Mouse (Mus musculus): Measurements from ENCODE around the gene Btla.

Btla gene

DNA sequence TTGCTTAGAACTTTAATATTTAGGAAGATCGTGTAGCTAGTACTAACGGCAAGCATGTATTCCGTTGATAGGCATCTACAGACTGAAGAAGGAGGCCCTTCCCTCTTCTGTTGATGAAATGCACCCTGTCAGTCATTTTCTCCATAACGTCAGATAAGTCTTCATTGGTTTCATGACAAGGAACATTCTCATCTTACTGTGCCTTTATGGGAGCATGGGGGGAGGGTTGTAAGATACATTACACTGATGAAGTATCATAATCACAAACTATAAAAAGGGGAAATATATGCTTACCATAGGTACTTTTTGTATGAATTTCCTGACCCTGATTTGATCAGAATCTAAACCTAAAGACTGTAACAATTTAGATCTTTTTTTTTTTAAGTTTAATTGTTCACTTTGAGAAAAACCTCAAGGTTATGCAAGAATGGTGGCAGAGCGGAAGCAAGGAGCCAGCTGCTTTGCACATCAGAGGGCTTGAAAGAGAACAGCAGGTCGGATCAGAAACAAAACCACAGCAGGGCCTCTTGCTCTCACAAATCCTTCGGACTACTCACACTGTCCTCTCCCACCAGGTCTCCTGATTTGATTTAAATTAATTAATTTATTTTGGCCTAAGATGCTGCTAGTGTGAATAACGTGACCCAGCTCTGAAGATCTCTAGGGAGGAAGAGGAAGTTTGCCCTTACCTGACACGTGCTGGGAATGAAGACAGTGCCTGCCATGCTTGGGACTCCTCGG is at the start of gene Btla:
TSS of gene Btla (plus strand) at position 668 of the 741 bp plus-strand sequence.
- no peak for DNase-seq

DNA sequence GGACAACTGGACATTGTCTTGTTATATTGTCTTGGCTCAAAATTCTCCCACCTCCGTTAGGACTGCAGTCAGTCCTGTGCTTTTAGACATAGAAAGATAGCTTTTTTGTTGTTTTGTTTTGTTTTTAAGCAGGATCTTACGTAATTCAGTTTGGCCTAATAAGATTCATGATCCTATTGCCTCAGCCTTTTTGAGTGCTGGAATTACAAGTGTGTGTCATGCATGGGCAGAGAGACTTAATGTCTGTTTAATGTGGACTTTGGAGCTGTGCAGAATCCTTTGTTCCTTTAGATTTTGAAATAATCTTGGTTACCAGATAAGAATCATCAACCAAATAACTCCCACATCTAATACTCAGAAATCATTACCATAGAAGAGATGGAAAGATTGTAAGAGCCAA is 45.6 kb upstream of the Btla start:
- DNase-seq = no peak

DNA sequence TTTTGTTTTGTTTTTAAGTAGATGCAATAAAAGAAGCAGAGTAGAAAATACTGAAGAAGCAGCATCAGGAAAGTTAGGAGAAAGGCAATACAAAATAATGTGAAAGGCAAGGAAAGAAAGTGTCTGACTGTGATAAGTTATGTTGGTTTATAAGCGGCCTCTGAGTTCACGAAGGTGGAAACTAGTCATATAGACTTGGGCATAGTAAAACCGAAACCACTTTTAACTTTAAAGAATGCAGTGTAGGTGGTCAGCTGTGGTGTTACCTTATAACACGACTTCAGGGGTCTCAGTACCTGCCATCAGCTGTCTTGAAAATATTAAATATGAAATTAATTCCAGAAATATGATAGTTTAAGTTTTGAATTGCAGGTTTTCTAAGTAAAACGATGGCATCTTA is 42.3 kb upstream of the Btla start:
- DNase-seq = no peak

DNA sequence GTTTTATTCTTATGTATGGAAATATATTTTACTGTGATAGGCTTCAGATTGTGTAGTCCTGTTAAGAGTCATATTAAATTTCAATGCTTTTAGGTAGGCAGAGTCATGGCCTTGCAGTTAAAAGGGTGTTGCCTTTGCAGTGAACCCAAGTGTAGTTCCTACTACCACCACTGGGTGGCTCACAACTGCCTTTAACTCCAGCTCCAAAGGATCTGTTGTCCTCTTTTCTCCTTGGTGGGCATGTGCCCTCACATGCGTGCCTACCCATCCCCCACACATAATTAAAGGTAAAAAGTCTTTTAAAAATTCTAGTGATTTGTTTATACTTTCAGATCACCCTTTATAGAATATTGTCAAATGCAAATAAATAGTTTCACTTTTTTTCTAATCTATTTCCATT is 31.5 kb upstream of the Btla start:
- DNase-seq = peak; percentile 62

DNA sequence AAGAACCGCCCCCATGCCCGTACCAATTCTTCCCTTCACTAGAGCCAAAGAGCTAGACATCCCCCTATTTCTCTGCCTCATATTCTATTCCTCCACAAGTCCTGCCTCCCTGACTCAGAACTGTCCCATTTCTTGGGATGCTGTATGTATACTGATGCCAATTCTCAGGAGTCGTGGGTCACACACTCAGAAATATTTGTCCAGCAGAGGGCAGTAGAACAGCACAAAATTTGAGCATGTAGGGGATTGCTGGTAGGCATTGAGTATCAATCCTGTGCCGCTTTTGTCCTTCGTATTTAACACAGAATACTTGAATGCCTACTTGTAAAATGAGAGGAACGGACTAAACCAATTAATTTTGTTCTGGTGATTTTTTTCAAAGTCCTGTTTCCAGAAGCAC is 27.3 kb upstream of the Btla start:
- DNase-seq = peak; percentile 41

DNA sequence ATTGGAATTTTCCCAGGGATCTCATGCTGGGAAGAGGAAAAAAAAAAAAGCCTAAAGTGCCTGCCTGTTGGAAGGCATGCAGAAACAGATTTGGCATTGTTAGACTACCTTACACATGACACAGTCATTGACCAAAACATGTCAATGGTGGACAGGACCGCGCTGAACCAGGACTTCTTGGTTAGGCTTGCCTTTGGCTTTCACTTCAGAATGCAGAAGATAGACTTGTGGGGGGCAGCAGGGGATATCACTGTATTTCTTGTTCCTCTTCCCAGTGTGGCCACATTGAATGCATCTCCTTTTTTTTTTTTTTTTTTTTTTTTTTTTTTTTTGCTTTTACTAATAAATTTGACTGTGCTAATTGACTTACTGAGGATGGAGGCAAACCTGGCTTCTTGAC is 22.7 kb upstream of the Btla start:
- DNase-seq = no peak

DNA sequence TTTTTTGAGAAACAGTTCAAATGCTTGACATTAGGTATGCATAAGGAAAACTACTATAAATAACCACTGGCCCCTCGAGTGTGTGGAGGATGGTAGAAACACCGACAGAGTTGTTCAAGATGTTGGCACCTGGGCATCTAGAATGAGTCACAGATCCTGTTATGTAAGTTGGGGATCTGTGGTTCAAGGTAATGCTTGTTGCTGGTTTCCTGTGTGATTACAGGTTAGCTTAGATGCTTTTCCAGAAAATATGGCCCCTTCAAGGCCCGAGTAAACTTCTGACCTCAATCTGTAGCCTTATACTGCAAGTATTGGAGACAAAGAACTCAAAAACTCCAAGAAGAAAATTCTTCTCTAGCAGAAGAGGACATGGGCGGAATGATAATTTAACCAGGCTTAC is 19.7 kb upstream of the Btla start:
- no peak for DNase-seq

DNA sequence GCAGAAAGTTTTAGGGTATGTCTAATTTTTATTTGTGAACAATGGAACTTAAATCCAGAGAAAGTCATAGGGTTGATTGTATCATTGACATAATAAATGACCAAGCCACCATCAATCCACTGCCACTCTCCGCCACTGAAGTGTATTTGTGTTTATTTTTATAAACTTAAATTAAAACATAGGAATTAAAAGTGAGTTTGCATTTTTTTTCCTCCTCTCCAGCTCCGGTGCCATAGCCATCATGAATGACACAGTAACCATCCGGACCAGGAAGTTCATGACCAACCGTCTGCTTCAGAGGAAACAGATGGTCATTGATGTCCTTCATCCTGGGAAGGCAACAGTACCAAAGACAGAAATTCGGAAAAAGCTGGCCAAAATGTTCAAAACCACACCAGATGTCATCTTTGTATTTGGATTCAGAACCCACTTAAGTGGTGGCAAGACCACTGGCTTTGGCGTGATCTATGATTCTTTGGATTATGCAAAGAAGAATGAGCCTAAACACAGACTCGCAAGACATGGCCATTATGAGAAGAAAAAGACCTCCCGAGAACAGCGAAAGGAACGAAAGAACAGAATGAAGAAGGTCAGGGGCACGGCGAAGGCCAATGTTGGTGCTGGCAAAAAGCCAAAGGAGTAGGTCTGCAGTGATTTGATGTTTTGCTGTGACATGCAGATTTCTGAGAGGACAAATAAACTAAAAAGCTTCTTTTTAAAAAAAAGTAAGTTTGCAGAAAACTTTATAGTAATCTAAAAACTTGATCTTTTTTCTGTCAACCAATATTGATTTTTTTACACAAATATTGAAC is 19.1 kb upstream of the Btla start:
- no peak for DNase-seq

DNA sequence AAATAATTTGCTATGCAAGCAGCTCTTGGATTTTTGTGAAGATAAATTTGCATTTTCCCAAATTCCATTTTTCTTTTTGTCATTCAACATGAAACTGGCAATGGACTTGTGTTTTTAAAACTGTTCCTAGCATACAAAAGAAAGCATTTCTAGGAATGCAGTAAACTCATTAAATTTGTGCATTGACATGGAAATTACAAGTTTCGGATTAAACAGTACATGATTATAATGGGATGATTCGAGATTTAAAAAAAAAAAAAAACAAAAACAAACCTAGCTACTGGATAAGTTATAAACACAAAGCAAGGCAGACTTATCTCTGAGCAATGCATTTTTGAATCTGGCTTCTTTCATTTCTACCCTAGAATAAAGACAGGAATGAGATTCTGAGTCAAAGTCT is 2.1 kb upstream of the Btla start:
- DNase-seq = no peak

DNA sequence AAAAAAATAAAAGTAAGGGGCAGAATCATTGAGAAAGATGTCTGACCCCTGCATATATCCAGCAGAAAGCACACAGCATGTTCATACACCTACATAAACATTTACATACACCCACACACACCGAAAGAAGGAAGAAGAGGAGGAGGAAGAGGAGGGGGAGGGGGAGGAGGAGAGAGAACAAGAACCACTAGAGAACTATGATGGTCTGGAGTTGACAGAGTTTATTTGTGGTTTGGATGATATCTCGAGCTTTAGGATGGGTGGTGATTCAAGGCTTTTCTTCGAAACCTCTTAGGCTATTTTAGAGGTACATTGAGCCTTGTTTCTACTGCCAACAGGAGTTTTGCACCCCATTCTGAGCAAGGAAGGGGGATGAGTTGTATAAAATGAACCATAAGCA is 1.3 kb upstream of the Btla start:
- DNase-seq = no peak

DNA sequence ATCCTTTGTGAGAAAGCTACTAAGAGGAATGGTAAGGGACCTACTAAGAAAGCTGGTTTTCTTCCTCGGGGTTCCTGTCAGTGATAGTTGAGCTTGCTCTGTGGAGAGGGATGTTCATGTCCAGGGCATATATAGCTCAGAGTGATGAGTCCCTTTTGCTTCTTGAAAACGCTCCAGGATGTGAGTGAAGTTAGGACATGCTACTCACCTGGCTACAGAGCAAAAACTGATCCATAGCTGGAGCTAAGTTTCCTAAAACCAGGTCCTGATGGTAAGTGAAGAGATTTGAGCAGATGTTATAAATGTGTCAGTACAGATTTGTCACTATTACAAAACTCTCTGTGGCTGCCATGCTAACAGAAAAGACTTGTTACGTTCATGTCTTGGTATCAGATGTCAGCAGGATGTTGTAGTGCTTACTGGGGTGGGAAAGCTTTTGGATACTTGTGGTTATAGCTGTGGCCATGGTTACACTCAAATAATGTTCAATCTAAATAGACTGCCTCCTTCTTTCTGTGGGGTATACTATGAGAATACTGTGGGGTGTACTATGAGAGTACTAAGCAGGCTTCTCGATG is 405 bp downstream of the Btla start:
- no peak for DNase-seq

DNA sequence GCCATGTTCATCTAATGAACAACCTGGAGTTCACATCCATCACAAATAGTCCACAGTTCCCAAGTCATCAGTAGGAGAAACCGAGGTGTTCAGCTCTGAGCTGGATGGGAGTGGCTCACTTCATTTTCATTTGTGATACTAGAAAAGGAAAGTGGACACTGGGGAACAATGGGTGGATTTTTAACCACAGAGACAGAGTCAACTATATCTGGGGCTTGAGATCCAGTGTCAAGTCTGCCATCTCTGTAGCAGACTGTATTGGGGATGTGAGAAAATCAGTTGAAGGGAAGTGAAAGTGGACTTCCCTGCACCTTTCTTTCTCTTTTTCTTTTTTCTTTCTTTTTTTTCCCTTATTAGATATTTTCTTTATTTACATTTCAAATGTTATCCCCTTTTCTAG is 2.9 kb downstream of the Btla start:
- no peak for DNase-seq

DNA sequence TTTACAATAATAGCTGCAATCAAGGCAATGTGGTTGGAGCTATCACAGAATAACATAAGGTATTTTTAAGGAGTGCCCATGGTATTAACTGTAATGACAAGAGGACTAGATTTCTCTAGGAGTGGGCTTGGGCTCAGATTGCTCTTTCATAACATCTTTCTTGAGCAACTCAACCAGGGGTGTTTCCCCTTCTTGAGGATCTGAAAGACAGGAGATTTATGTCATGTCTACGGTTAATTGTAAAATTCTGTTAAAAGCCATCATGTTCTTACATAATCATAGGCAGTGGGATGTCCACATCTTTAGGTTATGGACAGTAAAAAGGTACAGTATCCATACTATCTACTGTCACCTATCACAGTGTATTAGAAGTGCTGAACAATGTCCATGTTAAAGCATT is 7.2 kb downstream of the Btla start:
- DNase-seq = no peak

DNA sequence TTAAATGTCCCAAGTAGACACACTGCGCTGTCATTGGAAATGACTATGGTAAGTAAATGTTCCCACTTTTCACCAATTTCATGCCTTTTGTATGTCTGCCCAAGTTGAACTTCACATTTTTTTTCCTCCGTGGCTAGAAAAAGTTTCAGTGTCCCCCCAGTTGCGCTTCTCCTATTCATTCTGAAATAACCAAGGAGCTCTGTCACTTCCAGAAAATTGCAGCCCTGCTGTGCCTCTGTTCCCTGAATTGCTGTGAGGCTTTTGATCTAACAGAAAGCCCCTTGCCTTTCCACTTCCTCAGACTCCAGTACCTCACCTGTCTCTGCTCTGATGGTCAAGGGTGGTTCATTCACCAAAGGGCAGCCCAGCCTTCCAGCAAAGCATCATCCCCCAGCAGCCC is 8.9 kb downstream of the Btla start:
- no peak for DNase-seq

DNA sequence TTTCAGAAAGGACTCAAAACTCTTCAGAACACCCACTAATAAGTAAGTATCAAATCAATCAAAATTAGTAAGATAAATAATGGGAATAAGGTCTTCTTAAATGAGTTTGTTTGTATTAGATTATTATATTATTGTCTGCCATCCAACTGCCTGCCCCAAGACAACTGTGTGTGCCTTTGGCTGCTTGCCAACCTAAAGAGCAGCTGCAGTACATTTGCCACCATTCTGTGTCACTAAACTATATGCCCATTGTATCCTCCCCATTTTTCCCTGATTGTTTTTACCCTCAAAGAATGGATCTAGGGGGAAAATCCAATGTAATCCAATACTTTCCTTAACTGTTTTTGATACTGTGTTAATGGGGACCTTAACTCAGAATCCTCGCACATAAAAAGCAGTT is 18.6 kb downstream of the Btla start:
- no peak for DNase-seq

DNA sequence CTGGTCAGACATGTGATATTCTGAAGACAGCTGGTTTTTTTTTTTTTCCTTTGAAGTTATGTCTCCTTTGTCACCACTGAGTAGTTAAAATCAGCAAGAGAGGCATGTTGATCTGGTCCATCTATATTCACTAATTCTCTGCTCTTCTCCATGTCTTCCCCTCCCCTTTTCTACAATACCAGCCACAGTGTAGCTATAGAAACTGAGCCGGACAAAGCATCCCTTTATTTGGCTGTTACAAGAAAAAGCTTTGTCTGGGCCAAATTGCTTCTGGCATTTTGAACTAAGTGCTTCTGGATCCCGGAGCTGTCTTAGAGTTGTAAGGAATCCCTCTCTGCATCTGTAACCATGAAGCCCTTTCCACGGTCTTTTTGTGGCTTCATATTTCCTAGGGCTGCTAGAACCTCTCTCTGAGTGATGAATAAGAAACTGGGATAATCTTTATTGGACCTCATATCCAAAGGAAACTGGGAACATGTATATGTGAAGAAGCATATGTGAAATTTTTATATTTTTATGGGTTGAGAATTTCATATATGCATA is 20.9 kb downstream of the Btla start:
- no peak for DNase-seq

DNA sequence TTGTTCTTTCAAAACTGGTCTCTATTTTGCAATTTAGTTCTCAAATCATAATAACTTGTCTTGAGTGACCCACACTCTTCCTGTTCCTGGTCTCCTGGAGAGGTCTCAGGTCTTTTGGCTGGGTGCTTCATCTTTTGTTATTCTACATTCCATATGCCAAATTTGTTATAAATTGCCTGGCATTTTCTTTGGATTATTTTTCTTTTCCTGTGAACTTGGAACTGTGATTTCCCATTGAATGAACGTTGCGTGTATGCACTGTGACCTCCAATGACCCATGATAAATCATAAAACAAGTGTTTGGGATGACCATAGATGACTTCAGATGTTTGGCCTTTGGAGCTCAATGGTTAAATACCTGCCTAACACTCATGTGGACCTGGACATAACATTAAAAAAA is 25.6 kb downstream of the Btla start:
- no peak for DNase-seq

DNA sequence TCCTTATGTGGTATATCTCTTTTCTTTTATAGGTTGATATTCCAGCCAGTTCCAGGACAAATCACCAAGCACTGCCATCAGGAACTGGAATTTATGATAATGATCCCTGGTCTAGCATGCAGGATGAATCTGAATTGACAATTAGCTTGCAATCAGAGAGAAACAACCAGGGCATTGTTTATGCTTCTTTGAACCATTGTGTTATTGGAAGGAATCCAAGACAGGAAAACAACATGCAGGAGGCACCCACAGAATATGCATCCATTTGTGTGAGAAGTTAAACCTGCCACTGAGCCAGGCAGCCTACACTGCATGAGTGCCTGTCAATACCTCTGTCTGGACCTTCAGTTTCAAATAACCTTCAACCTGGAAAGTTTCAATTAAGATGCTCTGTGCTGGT is 26.2 kb downstream of the Btla start:
- no peak for DNase-seq

DNA sequence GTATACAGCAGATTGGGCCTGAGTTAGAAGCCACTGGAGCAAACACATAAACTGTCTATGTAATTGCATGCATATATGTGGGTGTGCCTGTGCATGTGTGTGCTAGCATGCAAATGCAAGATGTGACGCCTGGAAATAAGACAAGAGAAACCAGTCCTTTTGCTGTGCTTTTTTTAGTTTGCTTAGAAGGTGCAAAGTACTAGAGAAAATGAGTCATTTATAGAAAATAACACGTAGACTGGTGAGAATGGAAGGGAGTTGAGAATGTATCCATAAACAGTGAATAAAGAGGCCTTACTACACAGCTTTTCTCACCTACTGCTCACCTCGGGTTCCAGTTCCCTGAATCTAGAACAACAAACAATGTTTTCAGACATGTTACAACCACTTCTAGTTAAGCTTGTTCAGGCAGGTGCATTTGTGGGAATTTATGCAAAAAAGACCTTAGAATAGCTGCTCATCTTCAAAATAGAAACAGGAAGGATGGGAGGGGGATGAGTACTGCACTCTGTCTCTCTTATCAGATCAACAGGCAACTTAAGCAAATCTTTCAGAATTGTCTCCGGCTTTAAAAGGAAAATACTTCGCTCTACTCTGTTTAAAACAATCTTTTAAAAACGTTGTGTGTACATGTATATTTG is 27.8 kb downstream of the Btla start:
- peak; percentile 6 for DNase-seq

DNA sequence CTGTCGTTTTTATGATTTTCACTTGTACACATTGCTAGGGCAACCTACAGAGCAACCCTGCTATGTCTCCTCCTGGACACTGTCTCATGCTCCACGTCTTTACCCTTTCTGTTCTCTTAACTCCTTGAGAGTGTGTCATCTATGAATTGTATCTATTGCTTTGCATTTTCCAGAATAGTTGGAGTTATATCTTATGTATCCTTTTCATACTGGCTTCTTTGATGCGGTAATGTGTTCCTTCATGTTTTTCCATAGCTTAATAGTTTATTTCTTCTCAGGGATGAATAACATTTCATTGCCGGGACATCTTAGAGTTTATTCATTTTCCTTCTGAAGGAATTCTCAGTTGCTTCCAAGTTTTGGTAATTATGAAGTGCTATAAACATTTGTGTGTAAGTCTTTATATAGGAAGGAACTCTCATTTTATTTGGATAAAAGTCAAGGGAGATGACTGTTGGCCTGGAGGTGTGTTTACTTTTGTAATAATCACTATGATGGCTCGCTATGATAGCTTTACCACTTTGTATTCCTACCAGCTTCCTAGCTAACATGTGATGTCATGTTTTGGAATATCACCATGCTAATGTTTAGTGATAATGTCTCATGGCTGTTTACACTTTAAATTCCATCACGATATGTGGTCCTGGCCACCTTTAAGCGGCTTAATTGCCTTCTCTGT is 31.2 kb downstream of the Btla start:
- DNase-seq = no peak

DNA sequence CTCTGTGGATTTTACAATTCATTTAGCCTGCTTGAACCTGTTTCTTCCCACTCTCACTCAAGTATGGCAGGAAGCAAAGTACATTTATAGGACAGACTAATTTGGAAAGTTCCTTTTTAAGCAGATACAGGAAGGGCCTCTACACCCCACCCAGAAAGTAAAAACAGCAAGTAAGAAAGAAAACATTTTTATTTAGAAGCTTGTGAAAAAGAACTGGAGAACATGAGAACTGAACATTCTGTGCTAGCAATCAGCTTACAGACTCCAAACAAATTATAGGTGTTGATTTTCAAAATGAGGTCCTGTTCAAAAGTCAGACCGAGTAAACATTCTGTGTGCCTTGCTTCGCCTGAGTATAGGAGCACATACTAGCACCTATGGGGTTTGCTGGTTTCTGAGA is 32.8 kb downstream of the Btla start:
- no peak for DNase-seq

DNA sequence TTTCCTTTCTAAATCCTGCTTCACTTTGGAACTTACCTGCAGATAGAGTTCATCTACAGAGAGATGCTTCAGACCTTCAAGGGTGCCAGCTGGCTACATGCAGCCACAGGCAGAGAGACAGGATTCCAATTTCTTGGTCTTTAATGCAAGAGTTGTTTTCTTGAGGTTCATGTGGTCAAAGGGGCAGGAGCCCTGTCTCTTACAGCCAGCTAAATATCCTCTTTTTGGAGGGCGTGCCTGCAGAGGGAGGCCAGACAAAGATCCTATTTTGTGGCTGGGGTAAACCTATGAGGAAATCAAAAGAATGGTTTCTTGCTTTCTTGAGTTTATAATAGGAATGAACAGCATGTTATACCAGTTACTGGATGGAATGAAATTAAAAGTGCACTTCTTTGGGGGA is 33.5 kb downstream of the Btla start:
- DNase-seq = no peak

DNA sequence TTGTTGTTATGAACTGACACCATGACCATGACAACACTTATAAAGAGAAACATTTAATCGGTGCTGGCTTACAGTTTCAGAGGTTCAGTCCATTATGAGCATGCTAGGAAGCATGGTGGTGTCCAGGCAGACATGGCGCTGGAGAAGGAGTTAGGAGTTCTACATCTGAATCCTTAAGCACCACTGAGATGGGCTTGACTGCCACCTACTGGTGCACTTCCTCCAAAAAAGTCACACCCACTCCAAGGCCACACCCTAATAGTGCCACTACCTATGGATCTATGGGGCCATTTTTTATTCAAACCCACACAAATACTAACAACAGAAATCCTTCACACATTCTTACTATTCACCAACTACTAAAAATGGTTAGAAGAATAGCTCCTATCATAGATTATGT is 35.5 kb downstream of the Btla start:
- DNase-seq = no peak

All from right cerebral cortex, postnatal 25 days (tissue).